Mouse (Mus musculus): ENCODE data around the gene Arvcf. TPM values are rescaled to one million over a fixed set of nuclear protein-coding genes. Genes with fewer than 3 reads are reported as not detected.

The Arvcf gene
- polyA plus RNA-seq, 2 experiments: 6.4 to 7.4 TPM

DNA sequence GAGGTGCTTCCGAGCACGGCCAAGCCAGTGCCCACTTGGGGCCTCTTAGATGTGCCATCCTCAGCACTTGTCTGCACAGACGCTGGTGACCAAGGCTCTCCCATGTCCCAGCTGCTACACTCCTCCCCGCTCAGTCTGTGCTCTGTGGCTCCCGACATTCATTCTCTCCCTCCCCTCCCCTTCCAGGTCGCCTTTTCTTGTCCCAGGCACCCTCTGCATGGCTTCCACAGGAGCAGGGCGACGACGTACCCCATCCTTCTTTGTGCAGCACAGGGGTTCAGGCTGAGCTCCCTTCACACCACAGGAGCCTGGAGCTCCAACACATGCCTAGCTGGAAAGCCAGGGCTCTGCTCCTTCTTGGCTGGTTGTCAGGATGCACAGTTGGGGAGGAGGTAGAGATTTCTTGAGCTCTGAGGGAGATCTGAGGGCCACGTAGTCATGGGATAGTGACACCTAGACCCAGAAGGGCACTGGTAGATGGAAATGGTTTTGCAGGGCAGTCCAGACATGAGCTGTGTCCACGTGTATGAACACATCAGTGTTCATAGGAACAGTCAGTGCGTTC, 1.9 kb downstream of the Arvcf start:
- TF ChIP-seq CTCF (IDR thresholded peaks at IDR 0.05; ENCODE audit: low read depth): no peak
- Histone ChIP-seq H3K4me3 (ENCODE audit: insufficient read depth in 1 of 2, low read depth in 2 of 2, low read length in 2 of 2) (no peak overlapping the region), H3K9me3 (ENCODE audit: control insufficient read depth, low read length) (no peaks in the 10 kb centered on the region), H3K27me3 (ENCODE audit: control insufficient read depth, insufficient read depth, low read length) (peaks cover 48% of the 10 kb centered on the region), H3K36me3 (replicated peaks; ENCODE audit: control insufficient read depth, insufficient read depth, low read depth) (no peaks in the 10 kb centered on the region), H3K9ac (replicated peaks) (no peak overlapping the region), H3K4me2 (ENCODE audit: low read depth) (no peak overlapping the region), H3K27ac (no peak overlapping the region), H3K4me1 (replicated peaks; ENCODE audit: control insufficient read depth in 2 of 2, insufficient read depth in 2 of 2, low read length in 1 of 2) (peaks cover 17 to 23% of the 10 kb centered on the region in 2 experiments)
- no peak for ATAC-seq (ENCODE audit: insufficient read depth)
- no peak for DNase-seq (ENCODE audit: low read depth in 3 of 3, low spot score in 3 of 3)
- WGBS (ENCODE audit: insufficient replicate concordance): 59% methylated on average over 12 of the region's 12 CpGs

GRCm38 (mm10) chr16:18351313-18352055, 3.5 kb downstream of the Arvcf start:
- 38% methylated on average over 5 of the region's 5 CpGs for WGBS (ENCODE audit: insufficient replicate concordance)
- H3K36me3 ChIP-seq (replicated peaks; ENCODE audit: control insufficient read depth, insufficient read depth, low read depth): no peaks in the 10 kb centered on the region
- H3K4me1 ChIP-seq (replicated peaks; ENCODE audit: control insufficient read depth in 2 of 2, insufficient read depth in 2 of 2, low read length in 1 of 2): peaks cover 17 to 23% of the 10 kb centered on the region in 2 experiments
- H3K9ac ChIP-seq (replicated peaks): no peak overlapping the region
- ATAC-seq (ENCODE audit: insufficient read depth): no peak
- H3K27me3 ChIP-seq (ENCODE audit: control insufficient read depth, insufficient read depth, low read length): peaks cover 45% of the 10 kb centered on the region
- H3K4me3 ChIP-seq (ENCODE audit: insufficient read depth in 1 of 2, low read depth in 2 of 2, low read length in 2 of 2): no peak overlapping the region
- TF ChIP-seq EP300 (IDR thresholded peaks at IDR 0.05; ENCODE audit: low read depth) (no peak), CTCF (IDR thresholded peaks at IDR 0.05; ENCODE audit: low read depth) (peak; percentile 86)
- no peak for DNase-seq (ENCODE audit: low read depth in 3 of 3, low spot score in 3 of 3)
- no peak overlapping the region for H3K27ac ChIP-seq
- no peak overlapping the region for H3K4me2 ChIP-seq (ENCODE audit: low read depth)
- no peaks in the 10 kb centered on the region for H3K9me3 ChIP-seq (ENCODE audit: control insufficient read depth, low read length)

DNA sequence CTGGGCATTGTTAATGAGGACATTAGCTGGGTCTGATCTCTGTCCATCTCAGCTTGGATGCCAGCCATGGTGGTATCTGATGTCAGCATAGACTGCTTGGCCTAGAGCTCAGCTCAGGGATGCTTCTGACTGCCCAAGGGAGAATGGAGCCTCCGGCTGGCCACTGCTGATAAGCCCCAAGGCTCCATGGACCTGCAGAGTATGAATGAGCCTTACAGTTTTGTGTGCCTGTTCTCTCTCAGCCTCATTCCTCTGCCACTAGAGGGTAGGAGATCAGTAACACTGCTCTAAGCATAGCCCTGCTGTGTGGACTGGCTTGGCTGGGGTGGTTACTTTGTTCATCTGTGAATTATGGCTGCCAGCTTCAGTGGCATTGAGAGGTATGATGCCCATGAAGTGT, 5.1 kb downstream of the Arvcf start:
- Histone ChIP-seq H3K4me1 (replicated peaks; ENCODE audit: control insufficient read depth in 2 of 2, insufficient read depth in 2 of 2, low read length in 1 of 2) (peaks cover 17 to 25% of the 10 kb centered on the region in 2 experiments), H3K9me3 (ENCODE audit: control insufficient read depth, low read length) (no peaks in the 10 kb centered on the region), H3K4me3 (ENCODE audit: insufficient read depth in 1 of 2, low read depth in 2 of 2, low read length in 2 of 2) (no peak overlapping the region), H3K4me2 (ENCODE audit: low read depth) (no peak overlapping the region), H3K36me3 (replicated peaks; ENCODE audit: control insufficient read depth, insufficient read depth, low read depth) (no peaks in the 10 kb centered on the region), H3K27me3 (ENCODE audit: control insufficient read depth, insufficient read depth, low read length) (peaks cover 29% of the 10 kb centered on the region), H3K9ac (replicated peaks) (peak overlapping the region; percentile 27; the same call in 1 of the 2 replicates), H3K27ac (peak overlapping the region; percentile 57)
- DNase-seq (ENCODE audit: low read depth in 3 of 3, low spot score in 3 of 3): peak; percentile 71 to 75 (median 73)
- peak; percentile 80 for TF ChIP-seq CTCF (IDR thresholded peaks at IDR 0.05; ENCODE audit: low read depth)
- peak; percentile 83 for TF ChIP-seq EP300 (IDR thresholded peaks at IDR 0.05; ENCODE audit: low read depth)
- 21% methylated on average over 1 of the region's 1 CpGs for WGBS (ENCODE audit: insufficient replicate concordance)
- ATAC-seq (ENCODE audit: insufficient read depth): peak; percentile 93

GRCm38 (mm10) chr16:18356961-18357360, 9.0 kb downstream of the Arvcf start:
- Histone ChIP-seq H3K27ac (no peak overlapping the region), H3K9me3 (ENCODE audit: control insufficient read depth, low read length) (no peaks in the 10 kb centered on the region), H3K4me1 (replicated peaks; ENCODE audit: control insufficient read depth in 2 of 2, insufficient read depth in 2 of 2, low read length in 1 of 2) (peaks cover 16 to 22% of the 10 kb centered on the region in 2 experiments), H3K27me3 (ENCODE audit: control insufficient read depth, insufficient read depth, low read length) (no peaks in the 10 kb centered on the region), H3K9ac (replicated peaks) (no peak overlapping the region), H3K4me2 (ENCODE audit: low read depth) (no peak overlapping the region), H3K36me3 (replicated peaks; ENCODE audit: control insufficient read depth, insufficient read depth, low read depth) (no peaks in the 10 kb centered on the region), H3K4me3 (ENCODE audit: insufficient read depth in 1 of 2, low read depth in 2 of 2, low read length in 2 of 2) (no peak overlapping the region)
- TF ChIP-seq CTCF (IDR thresholded peaks at IDR 0.05; ENCODE audit: low read depth) (no peak), EP300 (IDR thresholded peaks at IDR 0.05; ENCODE audit: low read depth) (no peak)
- DNase-seq (ENCODE audit: low read depth in 3 of 3, low spot score in 3 of 3): no peak
- 69% methylated on average over 1 of the region's 1 CpGs for WGBS (ENCODE audit: insufficient replicate concordance)
- no peak for ATAC-seq (ENCODE audit: insufficient read depth)

- H3K4me3 ChIP-seq (ENCODE audit: insufficient read depth in 1 of 2, low read depth in 2 of 2, low read length in 2 of 2): no peak overlapping the region
- ATAC-seq (ENCODE audit: insufficient read depth): no peak
- H3K4me2 ChIP-seq (ENCODE audit: low read depth): no peak overlapping the region
- H3K4me1 ChIP-seq (replicated peaks; ENCODE audit: control insufficient read depth in 2 of 2, insufficient read depth in 2 of 2, low read length in 1 of 2): peaks cover 6 to 12% of the 10 kb centered on the region in 2 experiments
- no peaks in the 10 kb centered on the region for H3K36me3 ChIP-seq (replicated peaks; ENCODE audit: control insufficient read depth, insufficient read depth, low read depth)
- H3K9me3 ChIP-seq (ENCODE audit: control insufficient read depth, low read length): no peaks in the 10 kb centered on the region
- DNase-seq (ENCODE audit: low read depth in 3 of 3, low spot score in 3 of 3): no peak
- no peak for TF ChIP-seq CTCF (IDR thresholded peaks at IDR 0.05; ENCODE audit: low read depth)
- TF ChIP-seq EP300 (IDR thresholded peaks at IDR 0.05; ENCODE audit: low read depth): no peak
- H3K27me3 ChIP-seq (ENCODE audit: control insufficient read depth, insufficient read depth, low read length): no peaks in the 10 kb centered on the region
- 70% methylated on average over 6 of the region's 6 CpGs for WGBS (ENCODE audit: insufficient replicate concordance)
- no peak overlapping the region for H3K27ac ChIP-seq
- no peak overlapping the region for H3K9ac ChIP-seq (replicated peaks)
Measured at GRCm38 (mm10) chr16:18357977-18358376, 10.0 kb downstream of the Arvcf start.
